Mouse (Mus musculus): ENCODE data around the gene Ccdc146.

DNA sequence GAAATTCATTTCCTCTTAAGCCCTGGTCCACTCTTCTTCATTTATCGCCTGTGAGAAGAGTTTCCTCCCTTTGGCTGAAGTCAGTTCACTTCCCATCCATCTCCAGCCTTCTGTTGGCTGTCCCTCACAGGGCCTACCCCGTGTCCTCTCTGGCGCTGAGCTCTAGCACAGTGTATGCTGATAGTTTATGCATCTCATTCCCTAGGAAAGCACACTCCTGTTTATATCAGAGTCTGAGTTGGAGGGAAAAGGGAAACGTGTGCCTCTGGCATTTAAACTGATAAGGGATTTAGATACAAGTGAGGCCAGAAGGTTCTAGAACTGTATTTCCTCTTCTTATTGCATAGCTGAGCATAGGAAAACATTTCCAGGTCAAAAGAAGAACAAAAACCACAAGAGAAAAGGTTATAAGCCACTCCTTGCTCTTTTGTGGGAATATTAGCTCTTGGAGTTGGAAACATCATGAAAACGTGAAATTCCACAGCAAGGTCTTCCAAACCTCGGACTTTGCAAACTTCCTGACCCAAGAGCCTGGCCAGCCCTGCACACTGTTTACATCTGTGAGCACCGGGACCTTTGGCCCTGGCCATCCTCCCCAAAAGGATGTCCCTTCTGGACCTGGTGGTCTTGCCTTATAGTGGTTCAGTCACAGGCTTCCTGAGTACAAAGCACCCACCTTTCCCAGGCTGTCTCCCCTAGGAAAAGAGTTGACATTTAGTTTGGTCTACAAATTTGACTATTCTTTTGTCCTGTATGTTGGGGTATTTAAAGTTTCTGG, 135.6 kb downstream of the Ccdc146 start:
- TF ChIP-seq POLR2A (IDR thresholded peaks at IDR 0.05; ENCODE audit: borderline replicate concordance, extremely low read depth, insufficient read depth, insufficient read length, poor library complexity, severe bottlenecking) (no peak), CTCF (IDR thresholded peaks at IDR 0.05; ENCODE audit: borderline replicate concordance, extremely low read depth, insufficient read depth, insufficient read length) (no peak)

All from brain, embryonic 14.5 days (tissue).